Mouse (Mus musculus) left cerebral cortex, postnatal 10 days (tissue): Measurements from ENCODE around the gene Dusp2. TPM values are rescaled to one million over a fixed set of nuclear protein-coding genes. Genes with fewer than 3 reads are reported as not detected.

Source experiments
- DNase-seq, 2 experiments: peaks; one replicate each; pipeline ENCODE4 v3.0.0; 2021 to 2022; ENCODE audit warnings: low spot score in 2 of 2, mixed read lengths in 1 of 2; ENCODE audit errors: extremely low spot score in 1 of 2
- intact Hi-C: fragments of 180-260 bp; cut with DNase I; formaldehyde crosslinking; loops from one replicate; pipeline ENCODE4 v1.15.1; 2025
- total RNA-seq, 2 experiments: library from RNA; stranded (reverse); gene quantifications; 2 replicates each; pipeline ENCODE4 v1.2.3; 2021

The Dusp2 gene
- total RNA-seq, 2 experiments from 2014 or later, result 4.5 to 6.1 TPM

- no peak for DNase-seq
- intact Hi-C loops, result no loop called here
Measured at GRCm38 (mm10) chr2:127347147-127347985, 11.4 kb downstream of the Dusp2 start.

- intact Hi-C loops, result no loop called here
- no peak for DNase-seq
Measured at GRCm38 (mm10) chr2:127353881-127354280, 17.9 kb downstream of the Dusp2 start.

GRCm38 (mm10) chr2:127362459-127363281 lies 26.7 kb downstream of the Dusp2 start, which contains the start of gene Adra2b:
Adra2b (plus strand) TSS chr2:127363208.
- intact Hi-C loops, result loop anchor here (2.0 to 5.0 kb wide), 2 partner anchors 68 to 195 kb away; no protein-coding TSS in a partner anchor
- peak; percentile 77 to 89 for DNase-seq

- intact Hi-C loops, result loop anchor here (2.0 to 5.0 kb wide), 2 partner anchors 68 to 194 kb away; no protein-coding TSS in a partner anchor
Measured at GRCm38 (mm10) chr2:127363282-127363652, 27.3 kb downstream of the Dusp2 start.

GRCm38 (mm10) chr2:127363696-127364095 lies 27.7 kb downstream of the Dusp2 start:
- intact Hi-C loops, result loop anchor here (2.0 to 5.0 kb wide), 2 partner anchors 67 to 194 kb away; no protein-coding TSS in a partner anchor
- peak in 1 of 2 experiments; percentile 26 for DNase-seq

More at GRCm38 (mm10) chr2:127363282-127363652, 27.3 kb downstream of the Dusp2 start:
- no peak for DNase-seq

- no peak for DNase-seq
- intact Hi-C loops, result loop anchor here (5.0 kb wide), 1 partner anchor 193 kb away; no protein-coding TSS in a partner anchor
Measured at GRCm38 (mm10) chr2:127364452-127364851, 28.5 kb downstream of the Dusp2 start.

- intact Hi-C loops, result no loop called here
- DNase-seq, result peak in 1 of 2 experiments; percentile 28
Measured at GRCm38 (mm10) chr2:127367126-127367820, 31.3 kb downstream of the Dusp2 start.

GRCm38 (mm10) chr2:127369703-127370376 lies 33.9 kb downstream of the Dusp2 start:
- DNase-seq, result no peak
- intact Hi-C loops, result no loop called here

- DNase-seq, result no peak
- intact Hi-C loops, result no loop called here
Measured at GRCm38 (mm10) chr2:127370561-127371483, 34.9 kb downstream of the Dusp2 start.

- DNase-seq, result no peak
- intact Hi-C loops, result no loop called here
Measured at GRCm38 (mm10) chr2:127371484-127371861, 35.5 kb downstream of the Dusp2 start.

- intact Hi-C loops, result no loop called here
- DNase-seq, result no peak
Measured at GRCm38 (mm10) chr2:127372082-127372481, 36.1 kb downstream of the Dusp2 start.

- no peak for DNase-seq
- intact Hi-C loops, result no loop called here
Measured at GRCm38 (mm10) chr2:127374131-127374530, 38.2 kb downstream of the Dusp2 start.

- intact Hi-C loops, result no loop called here
- no peak for DNase-seq
Measured at GRCm38 (mm10) chr2:127375087-127375486, 39.1 kb downstream of the Dusp2 start.

GRCm38 (mm10) chr2:127375759-127376341 lies 39.9 kb downstream of the Dusp2 start:
- DNase-seq, result no peak
- intact Hi-C loops, result no loop called here

GRCm38 (mm10) chr2:127376423-127377051 lies 40.6 kb downstream of the Dusp2 start:
- intact Hi-C loops, result no loop called here
- DNase-seq, result no peak

GRCm38 (mm10) chr2:127377942-127378610 lies 42.1 kb downstream of the Dusp2 start:
- no peak for DNase-seq
- intact Hi-C loops, result no loop called here
